ENCODE assay signal across 16 mouse cellular contexts in the genomic region with DNA sequence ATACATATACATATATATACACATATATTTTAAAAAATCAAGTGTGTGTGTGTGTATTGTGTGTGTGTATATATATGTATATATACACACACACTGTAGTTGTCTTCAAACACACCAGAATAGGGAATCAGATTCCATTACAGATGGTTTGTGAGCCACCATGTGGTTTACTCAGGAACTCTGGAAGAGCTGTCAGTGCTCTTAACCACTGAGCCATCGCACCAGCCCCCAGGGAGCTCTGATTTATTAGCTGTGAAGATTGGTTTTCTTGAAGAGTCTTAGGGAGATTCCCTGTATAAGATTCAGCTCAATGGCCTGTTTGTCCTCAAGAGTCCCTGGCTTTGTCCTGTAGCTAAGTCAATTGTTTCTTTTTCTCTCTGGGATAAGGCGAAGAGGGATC. TPM values are rescaled to one million over a fixed set of nuclear protein-coding genes. Genes with fewer than 3 reads are reported as not detected.
DNase-seq lines count a peak whose midpoint lies in the region; ATAC-seq and TF ChIP-seq lines count a peak whose summit lies in the region.
"Had no signal": no experiment of that assay in that cellular context is flagged by ENCODE, and none has a peak within 500 bp of the region (broad histone marks: within the 10 kb centered on the region; RNA-seq: fewer than 3 reads in every experiment).

No protein-coding gene starts in this region.

- no peak overlapping the region for H3K27ac ChIP-seq in hindbrain, postnatal 0 days
- no peak overlapping the region for H3K27ac ChIP-seq in hindbrain, embryonic 11.5 days (ENCODE audit: low read depth, low read length)
- peak overlapping the region; percentile 41 for H3K27ac ChIP-seq in macrophage
- H3K27ac ChIP-seq: embryonic facial prominence, embryonic 10.5 days; limb, embryonic 12.5 days; liver, embryonic 13.5 days; lung, embryonic 15.5 days had no signal

- no peak overlapping the region for H3K4me3 ChIP-seq in hindbrain, postnatal 0 days (ENCODE audit: low read length)
- no peak overlapping the region for H3K4me3 ChIP-seq in hindbrain, embryonic 11.5 days (ENCODE audit: low read depth, low read length)
- no peak overlapping the region for H3K4me3 ChIP-seq in macrophage (ENCODE audit: inconsistent target)
- H3K4me3 ChIP-seq: embryonic facial prominence, embryonic 10.5 days; limb, embryonic 12.5 days; liver, embryonic 13.5 days; lung, embryonic 15.5 days had no signal

- 72% methylated on average over 2 of the region's 2 CpGs for WGBS in hindbrain, postnatal 0 days
- WGBS in hindbrain, embryonic 11.5 days = 63% methylated on average over 2 of the region's 2 CpGs
- whole genome bisulfite sequencing in macrophage (ENCODE audit: missing documents) = 77% methylated on average over 1 of the region's 2 CpGs

- H3K79me2 ChIP-seq in macrophage (ENCODE audit: inconsistent target) = peaks cover 70% of the 10 kb centered on the region

- no peaks in the 10 kb centered on the region for H3K9me3 ChIP-seq in hindbrain, postnatal 0 days (ENCODE audit: low read length)
- H3K9me3 ChIP-seq in hindbrain, embryonic 11.5 days (ENCODE audit: control insufficient read depth, low read length) = no peaks in the 10 kb centered on the region
- H3K9me3 ChIP-seq: limb, embryonic 12.5 days; liver, embryonic 13.5 days; lung, embryonic 15.5 days had no signal

- no peaks in the 10 kb centered on the region for H3K27me3 ChIP-seq in hindbrain, postnatal 0 days (ENCODE audit: insufficient read depth, low read length)
- H3K27me3 ChIP-seq in hindbrain, embryonic 11.5 days (ENCODE audit: control insufficient read depth, insufficient read depth, low read length) = no peaks in the 10 kb centered on the region
- H3K27me3 ChIP-seq: limb, embryonic 12.5 days; liver, embryonic 13.5 days; lung, embryonic 15.5 days had no signal

- TF ChIP-seq CTCF in hindbrain, postnatal 0 days (IDR thresholded peaks at IDR 0.05; ENCODE audit: low read depth) = no peak

- no peaks in the 10 kb centered on the region for H3K36me3 ChIP-seq in hindbrain, postnatal 0 days (ENCODE audit: insufficient read depth, low read length)
- H3K36me3 ChIP-seq in hindbrain, embryonic 11.5 days (ENCODE audit: control insufficient read depth, insufficient read depth, low read length) = 0 out of 2 replicates have a peak, but pooled peaks cover 2% of the 10 kb centered on the region
- H3K36me3 ChIP-seq in macrophage (ENCODE audit: inconsistent target) = peaks cover 22% of the 10 kb centered on the region; the same call in 1 of the 2 replicates

- no peak for ATAC-seq in hindbrain, postnatal 0 days
- no peak for ATAC-seq in hindbrain, embryonic 11.5 days (ENCODE audit: low FRiP score)

- H3K9ac ChIP-seq in hindbrain, postnatal 0 days (replicated peaks; ENCODE audit: low read length) = no peak overlapping the region
- no peak overlapping the region for H3K9ac ChIP-seq in hindbrain, embryonic 11.5 days (ENCODE audit: low read depth, low read length)
- H3K9ac ChIP-seq: limb, embryonic 12.5 days; liver, embryonic 13.5 days; lung, embryonic 15.5 days had no signal

- H3K4me1 ChIP-seq in hindbrain, postnatal 0 days (ENCODE audit: insufficient read depth, low read length) = peaks cover 10% of the 10 kb centered on the region; the same call in 1 of the 2 replicates
- peaks cover 4% of the 10 kb centered on the region; the same call in 1 of the 2 replicates for H3K4me1 ChIP-seq in hindbrain, embryonic 11.5 days (replicated peaks; ENCODE audit: control insufficient read depth, insufficient read depth, low read length)

- intact Hi-C loops in gastrocnemius, postnatal 14 days (cut with DNase I; ENCODE audit: low total_unique reads) = no loop called here

- peak; percentile 11 for DNase-seq in embryo, embryonic 11.5 days (ENCODE audit: low read depth, low spot score)
- no peak for DNase-seq in embryo, embryonic 10.5 days (ENCODE audit: low spot score)
- peak; percentile 21 for DNase-seq in hindbrain, postnatal 0 days (ENCODE audit: low spot score)
- DNase-seq in hindbrain, embryonic 11.5 days (ENCODE audit: low spot score) = no peak
- peak; percentile 71 for DNase-seq in 3T3-L1 (ENCODE audit: low read depth, low spot score)
- no peak for DNase-seq in gastrocnemius, postnatal 14 days
- no peak for DNase-seq in lung, postnatal 14 days
- DNase-seq: adrenal gland, postnatal 25 days; cerebellum, adult 2 months; heart, adult 18-20 months; kidney, adult 9 months; liver, embryonic 13.5 days had no signal

- no peak overlapping the region for H3K4me2 ChIP-seq in hindbrain, postnatal 0 days (ENCODE audit: low read depth, low read length)
- no peak overlapping the region for H3K4me2 ChIP-seq in hindbrain, embryonic 11.5 days (replicated peaks; ENCODE audit: low read depth, low read length)
- H3K4me2 ChIP-seq: limb, embryonic 12.5 days; lung, embryonic 15.5 days had no signal

RNA-seq across cellular contexts. Expression of gene Ppt1, which starts 2.0 kb away (rescaled TPM):
- 29.0 and 36.4 TPM in 2 replicates for total RNA-seq in hindbrain, postnatal 0 days (2014; rRNA removed)
- 88.5 and 89.7 TPM in 2 replicates for polyA plus RNA-seq in hindbrain, postnatal 0 days (2015; fragmentation: Nextera tagmentation; extraction: Ambion mirVana)
- 65.5 and 73.1 TPM in 2 replicates for polyA plus RNA-seq in hindbrain, embryonic 11.5 days (2014; fragmentation: Nextera tagmentation; extraction: Ambion mirVana)
- total RNA-seq in macrophage (2018; cell fraction: chromatin; rRNA removed) = 100 to 1,000 TPM in 3 of 26 experiments, 10 to 100 TPM in 23; 14.0 to 115 (median 57.6) TPM
- 100 to 1,000 TPM in 3 of 26 experiments, 10 to 100 TPM in 23; 67.6 to 105 (median 84.7) TPM for total RNA-seq in macrophage (2018; cell fraction: cytosol; rRNA removed)
- total RNA-seq in macrophage (2018; cell fraction: nucleus; rRNA removed) = 100 to 1,000 TPM in 5 of 26 experiments, 10 to 100 TPM in 21; 24.1 to 159 (median 86.1) TPM
- polyA plus RNA-seq in macrophage (2018) = 97.1 to 164 TPM (median 112 TPM) in 3 replicates
- 10 to 100 TPM; 16.3 to 17.2 TPM for total RNA-seq in gastrocnemius, postnatal 14 days (2021)

RNA-seq across cellular contexts. Expression of gene Cap1, which starts 47.9 kb away (rescaled TPM):
- 133 and 141 TPM in 2 replicates for total RNA-seq in hindbrain, postnatal 0 days (2014; rRNA removed)
- 59.9 and 60.1 TPM in 2 replicates for polyA plus RNA-seq in hindbrain, postnatal 0 days (2015; fragmentation: Nextera tagmentation; extraction: Ambion mirVana)
- 71.5 and 73.4 TPM in 2 replicates for polyA plus RNA-seq in hindbrain, embryonic 11.5 days (2014; fragmentation: Nextera tagmentation; extraction: Ambion mirVana)
- total RNA-seq in macrophage (2018; cell fraction: chromatin; rRNA removed) = 100 to 1,000 TPM; 120 to 324 (median 283) TPM
- 100 to 1,000 TPM; 401 to 516 (median 457) TPM for total RNA-seq in macrophage (2018; cell fraction: cytosol; rRNA removed)
- 100 to 1,000 TPM; 151 to 403 (median 238) TPM for total RNA-seq in macrophage (2018; cell fraction: nucleus; rRNA removed)
- polyA plus RNA-seq in macrophage (2018) = 402 to 842 TPM (median 678 TPM) in 3 replicates
- 10 to 100 TPM; 33.4 to 39.2 TPM for total RNA-seq in gastrocnemius, postnatal 14 days (2021)

Comparison
In these comparisons a context has a peak if more than half of its experiments do, and no peak if none do; other contexts are left out.
1. DNase-seq: peak in embryo, embryonic 11.5 days (single experiment), hindbrain, postnatal 0 days (single experiment) and 3T3-L1 (single experiment); none in embryo, embryonic 10.5 days (single experiment), hindbrain, embryonic 11.5 days (single experiment), gastrocnemius, postnatal 14 days (single experiment) and lung, postnatal 14 days (single experiment).